In genomic region chr3:154723198-154723597, GRCm38 (mm10) we compare ENCODE assay signal across 10 mouse cellular contexts. TPM values are rescaled to one million over a fixed set of nuclear protein-coding genes. Genes with fewer than 3 reads are reported as not detected.
DNase-seq lines count a peak whose midpoint lies in the region; ATAC-seq lines count a peak whose summit lies in the region.
"Had no signal": no experiment of that assay in that cellular context is flagged by ENCODE, and none has a peak within 500 bp of the region (broad histone marks: within the 10 kb centered on the region; RNA-seq: fewer than 3 reads in every experiment).

No protein-coding gene starts in this region.

- no peaks in the 10 kb centered on the region for H3K27me3 ChIP-seq in midbrain, embryonic 14.5 days (ENCODE audit: control insufficient read depth, insufficient read depth, low read length)
- H3K27me3 ChIP-seq in midbrain, embryonic 15.5 days (replicated peaks), result no peaks in the 10 kb centered on the region
- no peaks in the 10 kb centered on the region for H3K27me3 ChIP-seq in stomach, embryonic 14.5 days (ENCODE audit: control insufficient read depth, insufficient read depth, low read length)
- no peaks in the 10 kb centered on the region for H3K27me3 ChIP-seq in hindbrain, embryonic 16.5 days (replicated peaks; ENCODE audit: control insufficient read depth, insufficient read depth, low read length)

- no peaks in the 10 kb centered on the region for H3K9me3 ChIP-seq in midbrain, embryonic 14.5 days (ENCODE audit: control insufficient read depth, low read length)
- H3K9me3 ChIP-seq in midbrain, embryonic 15.5 days, result no peaks in the 10 kb centered on the region
- H3K9me3 ChIP-seq in stomach, embryonic 14.5 days (ENCODE audit: control insufficient read depth, low read depth, low read length), result no peaks in the 10 kb centered on the region
- H3K9me3 ChIP-seq in hindbrain, embryonic 16.5 days (ENCODE audit: control insufficient read depth, low read length), result no peaks in the 10 kb centered on the region

- no peak overlapping the region for H3K9ac ChIP-seq in midbrain, embryonic 14.5 days (replicated peaks; ENCODE audit: low read length)
- no peak overlapping the region for H3K9ac ChIP-seq in midbrain, embryonic 15.5 days
- H3K9ac ChIP-seq in stomach, embryonic 14.5 days (replicated peaks; ENCODE audit: low read depth, low read length), result no peak overlapping the region
- H3K9ac ChIP-seq in hindbrain, embryonic 16.5 days (ENCODE audit: low read depth, low read length), result no peak overlapping the region

- no peaks in the 10 kb centered on the region for H3K4me1 ChIP-seq in midbrain, embryonic 14.5 days (ENCODE audit: control insufficient read depth, insufficient read depth, low read length)
- H3K4me1 ChIP-seq in midbrain, embryonic 15.5 days, result 0 out of 2 replicates have a peak, but pooled peaks cover 2% of the 10 kb centered on the region
- no peaks in the 10 kb centered on the region for H3K4me1 ChIP-seq in stomach, embryonic 14.5 days (ENCODE audit: control insufficient read depth, insufficient read depth, low read length)
- H3K4me1 ChIP-seq in hindbrain, embryonic 16.5 days (ENCODE audit: control insufficient read depth, insufficient read depth, low read depth, low read length), result no peaks in the 10 kb centered on the region

- H3K36me3 ChIP-seq in midbrain, embryonic 14.5 days (ENCODE audit: control insufficient read depth, insufficient read depth, low read length), result no peaks in the 10 kb centered on the region
- no peaks in the 10 kb centered on the region for H3K36me3 ChIP-seq in midbrain, embryonic 15.5 days (replicated peaks)
- no peaks in the 10 kb centered on the region for H3K36me3 ChIP-seq in stomach, embryonic 14.5 days (ENCODE audit: control insufficient read depth, insufficient read depth, low read length)
- no peaks in the 10 kb centered on the region for H3K36me3 ChIP-seq in hindbrain, embryonic 16.5 days (ENCODE audit: control insufficient read depth, insufficient read depth, low read length)

- peak; percentile 47 for DNase-seq in adrenal gland, postnatal 10 days
- DNase-seq in adrenal gland, postnatal 4 days (ENCODE audit: low spot score in 2 of 2), result no peak
- peak; percentile 20 for DNase-seq in midbrain, embryonic 14.5 days
- peak; percentile 40 for DNase-seq in heart, postnatal 4 days
- DNase-seq in spleen, postnatal 14 days (ENCODE audit: low spot score in 2 of 2), result no peak

- no peak overlapping the region for H3K4me3 ChIP-seq in midbrain, embryonic 14.5 days (replicated peaks; ENCODE audit: low read depth, low read length)
- no peak overlapping the region for H3K4me3 ChIP-seq in midbrain, embryonic 15.5 days
- no peak overlapping the region for H3K4me3 ChIP-seq in stomach, embryonic 14.5 days (ENCODE audit: low read depth, low read length)
- no peak overlapping the region for H3K4me3 ChIP-seq in hindbrain, embryonic 16.5 days (ENCODE audit: low read length)

- no peak for ATAC-seq in midbrain, embryonic 14.5 days (ENCODE audit: low FRiP score, low TSS enrichment)
- ATAC-seq in midbrain, embryonic 15.5 days (replicated peaks), result no peak
- ATAC-seq in stomach, embryonic 14.5 days (ENCODE audit: insufficient number of reproducible peaks, insufficient read depth, low FRiP score, low read depth), result peak; percentile 18; the same call in 1 of the 2 replicates
- no peak for ATAC-seq in hindbrain, embryonic 16.5 days

- 82% methylated on average over 7 of the region's 7 CpGs for WGBS in midbrain, embryonic 14.5 days
- WGBS in midbrain, embryonic 15.5 days, result 79% methylated on average over 7 of the region's 7 CpGs
- WGBS in stomach, embryonic 14.5 days, result 44% methylated on average over 7 of the region's 7 CpGs
- WGBS in hindbrain, embryonic 16.5 days, result 73% methylated on average over 7 of the region's 7 CpGs

- no peak overlapping the region for H3K4me2 ChIP-seq in midbrain, embryonic 14.5 days (ENCODE audit: low read length)
- no peak overlapping the region for H3K4me2 ChIP-seq in midbrain, embryonic 15.5 days
- no peak overlapping the region for H3K4me2 ChIP-seq in stomach, embryonic 14.5 days (replicated peaks; ENCODE audit: low read depth, low read length)
- no peak overlapping the region for H3K4me2 ChIP-seq in hindbrain, embryonic 16.5 days (ENCODE audit: low read length)

- no peak overlapping the region for H3K27ac ChIP-seq in midbrain, embryonic 14.5 days (replicated peaks; ENCODE audit: low read depth, low read length)
- no peak overlapping the region for H3K27ac ChIP-seq in midbrain, embryonic 15.5 days
- H3K27ac ChIP-seq in stomach, embryonic 14.5 days (ENCODE audit: low read length), result no peak overlapping the region
- H3K27ac ChIP-seq in hindbrain, embryonic 16.5 days (ENCODE audit: low read depth, low read length), result no peak overlapping the region
- H3K27ac ChIP-seq: kidney, postnatal 0 days had no signal

RNA-seq across cellular contexts. Expression of gene Erich3, which starts 59.5 kb away (rescaled TPM):
- total RNA-seq in adrenal gland, postnatal 10 days (2021), result under 1 TPM; 0.55 to 0.60 TPM
- total RNA-seq in adrenal gland, postnatal 4 days (2021), result 1 to 10 TPM in 1 of 2 experiments, under 1 TPM in 1; 0.67 to 1.0 TPM
- 1.0 and 2.7 TPM in 2 replicates for polyA plus RNA-seq in midbrain, embryonic 14.5 days (2014; fragmentation: Nextera tagmentation; extraction: Ambion mirVana)
- 1.8 and 2.4 TPM in 2 replicates for polyA plus RNA-seq in midbrain, embryonic 15.5 days (2015; fragmentation: Nextera tagmentation; extraction: Ambion mirVana)
- total RNA-seq in heart, postnatal 4 days (2021), result under 1 TPM; 0.05 to 0.18 TPM
- polyA plus RNA-seq in stomach, embryonic 14.5 days (2014; fragmentation: Nextera tagmentation; extraction: Ambion mirVana), result 0.29 and 0.34 TPM in 2 replicates
- polyA plus RNA-seq in hindbrain, embryonic 16.5 days (2015; fragmentation: Nextera tagmentation; extraction: Ambion mirVana), result 2.3 and 2.4 TPM in 2 replicates
- total RNA-seq: megakaryocyte progenitor cell, adult 5-6 weeks had no signal
- polyA plus RNA-seq: kidney, postnatal 0 days had no signal

Comparison
In these comparisons a context has a peak if more than half of its experiments do, and no peak if none do; other contexts are left out.
1. DNase-seq: peak in adrenal gland, postnatal 10 days (single experiment), midbrain, embryonic 14.5 days (single experiment) and heart, postnatal 4 days (single experiment); none in adrenal gland, postnatal 4 days (0 of 2) and spleen, postnatal 14 days (0 of 2).